Mouse (Mus musculus): Measurements from ENCODE around the gene Taldo1.
A peak's percentile ranks its signal among the peaks of the same experiment; 100 is the strongest.

Taldo1 gene

GRCm38 (mm10) chr7:141426948-141427730 lies 35.1 kb downstream of the Taldo1 start:
- DNase-seq (ENCODE audit: low spot score): no peak

DNA sequence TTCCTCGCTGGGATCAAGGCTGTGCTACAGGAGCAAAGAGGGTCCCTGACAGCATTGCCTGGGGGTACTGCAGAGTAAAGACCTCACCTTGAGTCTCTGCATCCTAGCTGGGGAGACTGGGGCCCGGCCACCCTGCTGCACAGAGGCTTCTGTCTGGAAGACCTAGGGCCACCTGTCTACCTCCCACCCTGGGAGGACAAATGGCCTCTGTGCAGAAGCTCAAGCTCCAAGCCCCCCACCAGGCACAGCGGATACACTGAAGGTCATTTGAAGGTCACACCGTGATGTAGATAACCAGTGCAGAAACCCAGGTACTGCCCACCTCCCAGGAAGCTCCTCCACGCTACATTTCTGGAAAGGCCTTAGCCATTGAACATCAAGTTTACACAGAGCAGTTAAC lies 36.7 kb downstream of the Taldo1 start:
- no peak for DNase-seq (ENCODE audit: low spot score)

- DNase-seq (ENCODE audit: low spot score): peak; percentile 68
These were observed 37.3 kb downstream of the Taldo1 start, which contains the start of gene Cend1 for GRCm38 (mm10) chr7:141429310-141429709. TSS of gene Cend1 (minus strand) at chr7:141429491.

GRCm38 (mm10) chr7:141429840-141430584 lies 38.0 kb downstream of the Taldo1 start:
- peak; percentile 39 for DNase-seq (ENCODE audit: low spot score)

DNA sequence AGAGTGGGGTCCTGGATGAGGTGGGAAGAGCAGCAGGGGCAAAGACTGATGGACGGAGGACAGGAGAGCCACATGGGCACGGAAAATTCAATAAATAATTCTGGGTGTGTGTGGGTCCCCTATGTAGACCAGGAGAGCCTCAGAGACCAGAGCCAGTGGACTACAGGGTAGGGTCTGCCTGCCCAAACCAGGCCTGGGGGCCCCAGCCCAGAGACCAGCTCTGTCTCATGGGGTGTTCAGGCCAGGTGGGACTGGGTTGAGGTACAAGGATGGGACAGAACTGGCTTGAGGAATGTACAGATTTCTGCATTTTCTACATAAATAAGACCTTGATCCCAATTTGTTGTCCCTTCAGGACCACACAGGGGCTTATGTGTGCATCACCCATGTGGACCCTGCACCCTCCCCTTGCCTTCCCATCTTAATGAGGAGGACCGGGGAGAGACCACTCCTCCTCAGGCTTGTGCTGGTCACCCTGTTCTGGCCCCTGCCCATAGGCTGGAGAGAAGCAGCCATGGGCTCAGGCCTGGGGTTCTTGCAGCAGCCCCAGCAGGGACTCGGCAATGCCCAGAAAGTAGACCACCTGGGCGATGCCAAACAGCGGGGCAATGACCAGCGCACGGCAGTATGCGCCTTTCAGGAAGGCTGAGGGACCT lies 38.7 kb downstream of the Taldo1 start:
- peak; percentile 41 for DNase-seq (ENCODE audit: low spot score)

GRCm38 (mm10) chr7:141431434-141432185 lies 39.6 kb downstream of the Taldo1 start:
- DNase-seq (ENCODE audit: low spot score): peak; percentile 43

DNA sequence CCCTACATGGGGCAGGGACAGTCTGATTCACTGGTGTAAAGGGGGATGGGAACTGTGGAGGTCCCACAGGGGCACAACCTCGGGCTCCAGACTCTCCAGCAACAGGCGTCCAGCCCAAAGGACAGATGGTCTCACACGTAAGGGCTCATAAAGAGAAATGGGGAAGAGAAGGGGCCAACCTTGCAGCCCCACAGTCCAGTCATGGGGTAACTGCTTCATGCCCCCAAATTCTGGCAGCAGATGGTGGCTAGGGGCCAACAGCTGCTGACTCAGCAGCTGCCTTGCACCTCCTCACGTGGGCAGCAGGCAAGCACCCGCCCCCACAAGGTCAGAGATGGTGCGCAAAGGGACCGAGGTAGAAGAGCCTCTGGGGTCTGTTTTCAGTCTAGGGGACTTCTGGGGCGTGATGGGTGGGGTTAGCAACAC lies 40.2 kb downstream of the Taldo1 start:
- no peak for DNase-seq (ENCODE audit: low spot score)

DNA sequence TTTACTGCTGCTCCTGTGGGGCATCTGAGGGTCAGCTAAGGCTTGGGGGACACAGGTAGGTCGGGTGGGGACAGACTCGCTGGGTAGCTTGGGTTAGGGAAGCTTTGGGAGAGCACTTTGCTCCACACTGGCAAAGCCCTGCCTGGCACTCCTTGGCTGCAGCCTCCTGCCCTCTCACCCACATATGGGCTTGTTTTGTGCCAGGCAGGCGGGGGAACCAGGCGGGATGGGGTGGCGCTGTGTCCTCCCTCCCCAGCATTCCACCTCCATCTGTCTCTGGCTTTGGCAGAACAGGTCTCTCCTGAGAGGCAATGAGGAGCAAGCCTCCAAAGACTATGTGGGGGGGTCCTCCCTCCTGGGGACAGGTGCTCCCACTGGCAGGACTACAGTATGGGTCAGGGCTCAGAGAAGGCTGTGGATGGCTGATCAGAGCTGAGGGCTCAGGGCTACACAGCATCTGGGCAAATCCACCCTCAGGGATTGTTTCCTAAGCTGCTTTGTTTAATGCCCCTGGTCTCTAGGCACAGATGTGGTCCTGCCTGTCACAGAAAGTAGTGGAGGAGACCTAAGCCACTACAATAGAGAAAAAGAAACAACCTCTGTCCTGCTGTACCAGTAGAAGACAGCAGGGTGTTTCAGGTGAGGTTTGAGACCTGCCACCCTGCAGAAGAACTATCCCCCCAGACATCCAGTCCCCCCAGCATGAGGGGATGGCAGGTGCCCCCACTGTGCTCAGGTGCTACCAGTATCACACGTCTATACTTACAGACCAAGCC lies 40.9 kb downstream of the Taldo1 start:
- DNase-seq (ENCODE audit: low spot score): no peak

DNA sequence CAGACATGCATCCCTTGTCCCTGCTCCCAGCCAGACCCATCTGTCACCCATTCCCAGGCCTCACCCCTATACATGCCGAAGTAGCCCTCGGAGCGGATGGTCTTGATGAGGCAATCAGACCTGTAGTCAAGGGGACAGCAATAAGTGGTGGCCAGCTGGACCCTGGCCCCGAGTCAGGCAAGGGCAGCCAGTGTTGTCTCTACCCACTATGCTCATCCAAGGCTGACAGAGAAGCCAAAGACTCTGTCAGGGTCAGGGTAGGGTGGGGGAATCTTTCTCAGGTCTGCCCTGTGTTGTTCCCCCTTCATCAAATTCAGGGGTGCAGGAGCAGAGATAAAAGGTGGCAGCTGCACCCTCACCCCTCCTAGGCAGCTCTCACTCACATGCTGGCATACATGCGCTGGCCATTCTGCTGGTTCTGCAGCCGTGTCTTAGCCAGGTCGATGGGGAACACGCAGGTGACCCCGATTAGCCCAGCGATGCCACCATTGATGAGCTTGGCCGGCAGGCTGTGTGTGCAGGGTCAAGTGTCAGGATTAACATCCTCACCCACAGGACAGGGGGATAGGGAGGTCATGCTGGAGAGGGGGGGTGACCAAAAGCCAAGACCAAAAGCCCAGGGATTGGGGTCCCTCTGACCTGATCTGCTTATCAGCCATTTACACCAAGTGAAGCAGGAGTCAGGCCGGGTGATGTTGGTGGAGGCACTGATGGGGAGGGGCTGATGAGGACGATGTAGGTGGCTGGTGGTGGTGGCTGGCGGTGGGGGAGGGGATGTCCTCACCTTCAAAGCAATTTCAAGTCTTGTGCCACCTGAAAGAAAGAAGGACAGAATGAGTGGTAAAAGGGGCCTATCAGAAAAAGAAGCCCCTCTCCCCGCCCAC lies 41.8 kb downstream of the Taldo1 start:
- no peak for DNase-seq (ENCODE audit: low spot score)

DNA sequence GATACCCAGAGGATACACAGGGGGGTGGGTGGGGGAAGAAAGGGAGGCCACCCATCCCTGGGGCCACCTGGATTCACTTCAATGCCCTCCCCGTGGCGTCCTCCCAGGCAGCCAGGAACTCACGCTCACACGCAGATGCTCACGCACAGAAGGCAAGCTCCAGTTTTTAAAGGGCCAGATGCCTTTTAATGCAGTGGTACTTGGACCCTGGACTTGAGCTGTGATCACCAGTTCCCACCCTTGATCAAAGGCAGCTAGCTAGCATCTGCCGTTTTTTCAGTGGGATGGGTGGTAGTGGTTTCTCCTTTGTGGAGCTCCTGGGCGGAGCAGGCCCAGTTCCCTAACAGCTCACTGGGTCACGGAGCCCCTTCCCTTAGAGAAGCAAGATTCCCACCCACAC lies 42.5 kb downstream of the Taldo1 start:
- no peak for DNase-seq (ENCODE audit: low spot score)

- DNase-seq (ENCODE audit: low spot score): peak; percentile 64
These were observed 43.3 kb downstream of the Taldo1 start for GRCm38 (mm10) chr7:141435129-141435855.

DNA sequence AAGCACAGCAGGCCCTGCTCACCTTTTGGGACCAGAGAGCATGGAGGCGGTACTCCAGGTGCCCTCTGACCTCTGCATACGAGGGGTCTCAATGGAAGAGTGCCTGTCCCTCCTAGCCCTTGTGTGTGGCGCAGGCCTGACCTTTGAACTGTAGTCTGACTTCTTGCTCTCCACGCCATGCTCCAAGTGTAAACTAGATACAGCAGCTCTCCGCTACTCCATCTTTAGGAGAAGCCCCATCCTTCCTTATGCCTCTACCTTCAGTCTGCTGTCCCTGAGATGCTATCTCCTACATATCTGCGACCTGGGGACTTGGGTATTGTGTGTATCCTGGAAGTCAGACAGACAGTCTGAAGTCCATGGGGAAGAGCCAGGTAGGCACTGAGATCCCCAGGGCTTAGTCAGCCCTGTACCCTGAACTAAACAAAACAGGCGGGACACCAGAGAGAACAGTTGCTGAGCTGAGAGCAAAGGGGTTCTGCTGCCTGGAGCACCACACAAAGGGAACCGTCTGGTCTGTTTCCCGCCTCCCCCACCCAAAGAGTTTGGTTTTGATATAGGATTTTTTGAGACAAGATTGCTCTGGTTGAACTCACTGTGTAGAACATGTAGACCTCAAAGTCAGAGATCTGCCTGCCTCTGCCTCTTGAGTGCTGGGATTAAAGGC lies 44.0 kb downstream of the Taldo1 start:
- DNase-seq (ENCODE audit: low spot score): no peak

- no peak for DNase-seq (ENCODE audit: low spot score)
These were observed 44.5 kb downstream of the Taldo1 start for GRCm38 (mm10) chr7:141436523-141436892.

- DNase-seq (ENCODE audit: low spot score): peak; percentile 89
These were observed 45.5 kb downstream of the Taldo1 start, which contains the start of gene Slc25a22 for GRCm38 (mm10) chr7:141437178-141438120. TSS of gene Slc25a22 (minus strand) at chr7:141437892.

- DNase-seq (ENCODE audit: low spot score): no peak
These were observed 46.4 kb downstream of the Taldo1 start for GRCm38 (mm10) chr7:141438201-141438968.

DNA sequence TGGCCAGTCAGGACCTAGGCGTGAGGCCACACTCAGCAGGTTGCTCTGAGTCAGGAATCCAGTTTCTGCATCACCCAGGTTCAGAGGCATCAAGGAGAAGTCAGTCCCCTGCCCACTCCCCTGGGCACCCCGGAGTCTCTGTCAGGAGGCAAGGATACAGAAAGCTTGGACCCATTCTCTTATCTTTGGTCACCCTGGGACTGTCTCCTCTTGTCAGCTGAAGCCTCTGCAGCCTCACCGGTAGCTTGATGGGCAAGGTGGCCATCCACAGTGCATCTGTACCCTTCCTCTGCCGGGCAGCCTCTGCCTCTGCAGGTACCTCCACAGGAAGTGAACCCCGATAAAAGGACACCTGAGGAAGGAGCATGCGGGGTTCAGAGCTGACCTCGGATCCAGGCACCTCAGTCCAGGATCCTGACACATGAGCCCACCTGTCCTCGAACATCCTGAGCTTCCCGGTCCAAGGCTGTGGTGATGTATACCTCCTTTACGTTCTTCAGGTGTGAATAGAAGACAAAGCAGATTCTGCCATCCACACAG lies 47.2 kb downstream of the Taldo1 start:
- DNase-seq (ENCODE audit: low spot score): no peak

DNA sequence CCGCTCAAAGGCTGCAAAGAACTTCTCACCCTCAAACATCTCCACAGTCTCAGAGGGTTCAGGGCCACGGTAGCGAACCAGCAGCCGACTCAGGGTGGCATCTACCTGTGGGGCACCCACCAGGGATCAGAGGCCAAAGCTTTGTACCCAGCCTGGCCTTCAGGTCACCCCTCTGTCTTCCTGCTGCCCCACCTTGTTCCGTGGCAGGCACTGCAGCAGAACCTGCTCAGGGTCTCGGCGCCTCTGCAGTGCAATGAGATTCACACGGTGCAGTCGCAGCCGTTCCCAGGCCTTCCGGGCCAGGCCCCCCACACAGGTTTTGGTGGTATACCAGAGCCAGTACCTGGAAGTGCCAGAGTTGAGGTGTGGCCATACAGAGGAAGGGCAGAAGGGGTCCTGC lies 47.8 kb downstream of the Taldo1 start:
- no peak for DNase-seq (ENCODE audit: low spot score)
